Mouse (Mus musculus) CH12.LX (cell line): ENCODE measurements around the gene Ndufaf3. TPM values are rescaled to one million over a fixed set of nuclear protein-coding genes. Genes with fewer than 3 reads are reported as not detected.
A peak's percentile ranks its signal among the peaks of the same experiment; 100 is the strongest.

Source experiments
- DNase-seq: peaks from one replicate; pipeline ENCODE4 v3.0.0-alpha.2; 2013; ENCODE audit errors: extremely low read depth
- H3K27ac ChIP-seq: 2 replicates; pipeline ENCODE4 v1.5.1; 2012; ENCODE audit warnings: low read depth, mild to moderate bottlenecking, control low read depth, moderate library complexity; ENCODE audit not compliant: insufficient read depth
- H3K27me3 ChIP-seq: replicated peaks from 2 replicates; pipeline ENCODE3; 2012; ENCODE audit warnings: inconsistent platforms
- H3K36me3 ChIP-seq, 2 experiments: replicated peaks in 1 of 2; 2 replicates each; pipeline versions ENCODE3 to v1.6.1; 2012; ENCODE audit warnings: inconsistent platforms in 1 of 2, low read length in 1 of 2, mild to moderate bottlenecking in 1 of 2, mixed read lengths in 1 of 2, moderate library complexity in 1 of 2; ENCODE audit not compliant: control insufficient read depth in 1 of 2, insufficient read depth in 1 of 2
- H3K4me1 ChIP-seq, 2 experiments: 2 replicates each; pipeline ENCODE4 v1.6.1; 2012; ENCODE audit warnings: inconsistent platforms in 1 of 2, moderate library complexity in 1 of 2; ENCODE audit not compliant: insufficient read depth in 2 of 2, control insufficient read depth in 1 of 2
- H3K4me2 ChIP-seq: 2 replicates; pipeline ENCODE4 v1.6.1; 2012; ENCODE audit warnings: low read depth, mild to moderate bottlenecking, control low read depth; ENCODE audit not compliant: poor library complexity, insufficient read depth, severe bottlenecking
- H3K4me3 ChIP-seq, 3 experiments: fragments of 150-350 bp in 1 of 3; sonication (generic) in 1 of 3; replicated peaks in 1 of 3; 2 replicates each; pipeline versions ENCODE3 to v1.5.1; 2011 to 2012; ENCODE audit warnings: low read depth in 2 of 3, low read length in 2 of 3, mild to moderate bottlenecking in 2 of 3, moderate library complexity in 2 of 3, control low read depth in 1 of 3, improper control_type of control experiment in 1 of 3, inconsistent platforms in 1 of 3, mixed read lengths in 1 of 3; ENCODE audit not compliant: poor library complexity in 1 of 3
- H3K79me2 ChIP-seq: replicated peaks from 2 replicates; pipeline ENCODE4 v1.6.1; 2012; ENCODE audit warnings: mild to moderate bottlenecking, moderate library complexity; ENCODE audit not compliant: control insufficient read depth, poor library complexity, insufficient read depth, severe bottlenecking; ENCODE audit errors: extremely low read depth
- H3K9ac ChIP-seq: 2 replicates; pipeline ENCODE4 v1.6.1; 2012; ENCODE audit warnings: low read depth, mild to moderate bottlenecking, control low read depth, moderate library complexity; ENCODE audit not compliant: insufficient read depth
- H3K9me3 ChIP-seq: replicated peaks from 2 replicates; pipeline ENCODE3; 2012; ENCODE audit warnings: low read length, inconsistent platforms, mixed read lengths
- BHLHE40 ChIP-seq: IDR thresholded peaks from 2 replicates; pipeline ENCODE4 v1.6.1; 2011; ENCODE audit warnings: mild to moderate bottlenecking, low read depth, low read length, improper control_type of control experiment
- CHD1 ChIP-seq: IDR thresholded peaks from 2 replicates; pipeline ENCODE4 v1.6.1; 2012; ENCODE audit warnings: low read depth, low read length, improper control_type of control experiment, inconsistent platforms
- CHD2 ChIP-seq: IDR thresholded peaks from 2 replicates; pipeline ENCODE4 v1.6.1; 2011; ENCODE audit warnings: low read length, improper control_type of control experiment
- CTCF ChIP-seq, 2 experiments: IDR thresholded peaks in 1 of 2; conservative IDR thresholded peaks in 1 of 2; 2 replicates each; pipeline ENCODE4 v1.5.1; 2011 to 2012; ENCODE audit warnings: low read depth in 2 of 2, low read length in 2 of 2, improper control_type of control experiment in 1 of 2, inconsistent platforms in 1 of 2, mild to moderate bottlenecking in 1 of 2, moderate library complexity in 1 of 2
- E2F4 ChIP-seq: IDR thresholded peaks from 2 replicates; pipeline ENCODE4 v1.6.1; 2011; ENCODE audit warnings: low read depth, low read length, improper control_type of control experiment; ENCODE audit not compliant: insufficient replicate concordance
- ELF1 ChIP-seq: IDR thresholded peaks from 2 replicates; pipeline ENCODE4 v1.6.1; 2014; ENCODE audit warnings: low read depth, mild to moderate bottlenecking, inconsistent platforms, low read length, improper control_type of control experiment
- EP300 ChIP-seq: IDR thresholded peaks from 2 replicates; pipeline ENCODE4 v1.6.1; 2011; ENCODE audit warnings: low read length, improper control_type of control experiment
- ETS1 ChIP-seq: conservative IDR thresholded peaks from 2 replicates; pipeline ENCODE4 v1.6.1; 2012; ENCODE audit warnings: low read depth, mild to moderate bottlenecking, inconsistent platforms, low read length, improper control_type of control experiment, moderate library complexity
- GABPA ChIP-seq: IDR thresholded peaks from 2 replicates; pipeline ENCODE4 v1.6.1; 2012; ENCODE audit warnings: low read depth, low read length, improper control_type of control experiment, inconsistent platforms; ENCODE audit not compliant: insufficient replicate concordance
- HCFC1 ChIP-seq: IDR thresholded peaks from 2 replicates; pipeline ENCODE4 v1.6.1; 2012; ENCODE audit warnings: low read depth, mild to moderate bottlenecking, inconsistent platforms, low read length, improper control_type of control experiment
- IRF4 ChIP-seq: IDR thresholded peaks from 2 replicates; pipeline ENCODE4 v1.6.1; 2014; ENCODE audit warnings: low read depth, mild to moderate bottlenecking, inconsistent platforms, low read length, improper control_type of control experiment
- JUN ChIP-seq: IDR thresholded peaks from 2 replicates; pipeline ENCODE4 v1.6.1; 2011; ENCODE audit warnings: low read depth, mild to moderate bottlenecking, low read length, improper control_type of control experiment, moderate library complexity; ENCODE audit not compliant: insufficient read depth
- JUND ChIP-seq: conservative IDR thresholded peaks from 2 replicates; pipeline ENCODE4 v1.6.1; 2011; ENCODE audit warnings: low read depth, low read length, improper control_type of control experiment
- KAT2A ChIP-seq: IDR thresholded peaks from 2 replicates; pipeline ENCODE4 v1.6.1; 2012; ENCODE audit warnings: low read length, improper control_type of control experiment, inconsistent platforms; ENCODE audit not compliant: insufficient replicate concordance
- MAFK ChIP-seq: IDR thresholded peaks from 2 replicates; pipeline ENCODE4 v1.6.1; 2011; ENCODE audit warnings: low read length, improper control_type of control experiment; ENCODE audit not compliant: insufficient replicate concordance
- MAX ChIP-seq: IDR thresholded peaks from 2 replicates; pipeline ENCODE4 v1.6.1; 2011; ENCODE audit warnings: low read length, improper control_type of control experiment
- MAZ ChIP-seq: IDR thresholded peaks from 2 replicates; pipeline ENCODE4 v1.6.1; 2012; ENCODE audit warnings: low read depth, mild to moderate bottlenecking, inconsistent platforms, low read length, improper control_type of control experiment, moderate library complexity
- MEF2A ChIP-seq: IDR thresholded peaks from 2 replicates; pipeline ENCODE4 v1.6.1; 2014; ENCODE audit warnings: low read depth, mild to moderate bottlenecking, inconsistent platforms, low read length, improper control_type of control experiment, borderline replicate concordance
- MXI1 ChIP-seq: IDR thresholded peaks from 2 replicates; pipeline ENCODE4 v1.6.1; 2011; ENCODE audit warnings: mild to moderate bottlenecking, low read depth, low read length, improper control_type of control experiment
- MYC ChIP-seq: IDR thresholded peaks from 2 replicates; pipeline ENCODE4 v1.6.1; 2011; ENCODE audit warnings: low read depth, mild to moderate bottlenecking, improper control_type of control experiment, low read length
- NELFE ChIP-seq: IDR thresholded peaks from 2 replicates; pipeline ENCODE4 v1.6.1; 2011; ENCODE audit warnings: low read depth, low read length, improper control_type of control experiment
- NRF1 ChIP-seq: IDR thresholded peaks from 2 replicates; pipeline ENCODE4 v1.6.1; 2014; ENCODE audit warnings: low read depth, mild to moderate bottlenecking, inconsistent platforms, low read length, improper control_type of control experiment, moderate library complexity
- PAX5 ChIP-seq: IDR thresholded peaks from 2 replicates; pipeline ENCODE4 v1.6.1; 2012; ENCODE audit warnings: low read length, inconsistent platforms, mixed read lengths
- POLR2A ChIP-seq: IDR thresholded peaks from 2 replicates; pipeline ENCODE4 v1.6.1; 2011; ENCODE audit warnings: low read depth, mild to moderate bottlenecking, improper control_type of control experiment, low read length
- POLR2AphosphoS2 ChIP-seq: IDR thresholded peaks from 2 replicates; pipeline ENCODE4 v1.6.1; 2011; ENCODE audit warnings: low read depth, low read length, improper control_type of control experiment
- RAD21 ChIP-seq: IDR thresholded peaks from 2 replicates; pipeline ENCODE4 v1.6.1; 2011; ENCODE audit warnings: low read depth, mild to moderate bottlenecking, low read length, improper control_type of control experiment, moderate library complexity
- RCOR1 ChIP-seq: conservative IDR thresholded peaks from 2 replicates; pipeline ENCODE4 v1.6.1; 2012; ENCODE audit warnings: low read depth, mild to moderate bottlenecking, inconsistent platforms, low read length, improper control_type of control experiment
- SIN3A ChIP-seq: IDR thresholded peaks from 2 replicates; pipeline ENCODE4 v1.6.1; 2012; ENCODE audit warnings: low read length, improper control_type of control experiment, inconsistent platforms
- SMC3 ChIP-seq: IDR thresholded peaks from 2 replicates; pipeline ENCODE4 v1.6.1; 2011; ENCODE audit warnings: low read depth, low read length, improper control_type of control experiment
- TBP ChIP-seq: conservative IDR thresholded peaks from 2 replicates; pipeline ENCODE4 v1.6.1; 2011; ENCODE audit warnings: low read depth, low read length, improper control_type of control experiment
- TCF12 ChIP-seq: IDR thresholded peaks from 2 replicates; pipeline ENCODE4 v1.6.1; 2014; ENCODE audit warnings: low read depth, mild to moderate bottlenecking, inconsistent platforms, low read length, improper control_type of control experiment
- UBTF ChIP-seq: IDR thresholded peaks from 2 replicates; pipeline ENCODE4 v1.6.1; 2012; ENCODE audit warnings: low read depth, mild to moderate bottlenecking, inconsistent platforms, low read length, improper control_type of control experiment, moderate library complexity
- USF2 ChIP-seq: conservative IDR thresholded peaks from 2 replicates; pipeline ENCODE4 v1.6.1; 2011; ENCODE audit warnings: low read depth, low read length, improper control_type of control experiment
- ZC3H11A ChIP-seq: IDR thresholded peaks from 2 replicates; pipeline ENCODE4 v1.6.1; 2012; ENCODE audit warnings: low read depth, mild to moderate bottlenecking, inconsistent platforms, low read length, improper control_type of control experiment
- ZKSCAN1 ChIP-seq: IDR thresholded peaks from 2 replicates; pipeline ENCODE4 v1.6.1; 2012; ENCODE audit warnings: low read depth, inconsistent platforms, low read length, improper control_type of control experiment, borderline replicate concordance
- ZMIZ1 ChIP-seq: IDR thresholded peaks from 2 replicates; pipeline ENCODE4 v1.6.1; 2012; ENCODE audit warnings: low read depth, mild to moderate bottlenecking, inconsistent platforms, low read length, improper control_type of control experiment
- ZNF384 ChIP-seq: IDR thresholded peaks from 2 replicates; pipeline ENCODE4 v1.6.1; 2012; ENCODE audit warnings: low read depth, low read length, improper control_type of control experiment, inconsistent platforms
- dilution Hi-C: fragments of 300-500 bp; cut with MboI; formaldehyde crosslinking; loops from 2 replicates; pipeline ENCODE4 v1.14.3; 2020; ENCODE audit warnings: low sequenced_read_pairs; ENCODE audit not compliant: extremely low pct_unique_long_range_greater_than_20kb, extremely low pct_ligation_motif_present
- in situ Hi-C: fragments of 300-500 bp; cut with MboI; formaldehyde crosslinking; loops from 3 replicates; pipeline ENCODE4 v1.14.3; 2019; ENCODE audit warnings: low sequenced_read_pairs, low pct_ligation_motif_present, low pct_unique_long_range_greater_than_20kb, mixed read lengths
- polyA plus RNA-seq: library from polyadenylated mRNA; unstranded; fragments of >175 nt; gene quantifications from 2 replicates; pipeline ENCODE4 v1.2.1, GENCODE M21; 2012; ENCODE audit warnings: low read depth; ENCODE audit not compliant: insufficient read length
- total RNA-seq, 2 experiments: library from RNA; depleted of rRNA; stranded (reverse); fragments of 300-350 nt in 1 of 2; fragments of >200 nt in 1 of 2; gene quantifications; 2 replicates each; pipeline ENCODE4 v1.2.3; 2012 to 2014

Gene Ndufaf3
- total RNA-seq (2012; rRNA removed) (24.6 and 25.7 TPM in 2 replicates), total RNA-seq (2014; rRNA removed) (15.3 and 15.7 TPM in 2 replicates), polyA plus RNA-seq (27.2 and 30.7 TPM in 2 replicates)

- dilution Hi-C loops (no loop called here), in situ Hi-C loops (no loop called here)
- peaks cover 7% of the 10 kb centered on the region for H3K79me2 ChIP-seq
- H3K27ac ChIP-seq = peak within 1 kb of the TSS; percentile 95
- H3K27me3 ChIP-seq = no peaks in the 10 kb centered on the region
- H3K9me3 ChIP-seq = no peaks in the 10 kb centered on the region
- peak within 1 kb of the TSS; percentile 81 for H3K4me2 ChIP-seq
- peak within 1 kb of the TSS; percentile 87 for H3K9ac ChIP-seq
- peak; percentile 96 for DNase-seq
- peaks cover 46 to 54% of the 10 kb centered on the region in 2 experiments for H3K36me3 ChIP-seq
- peaks cover 11 to 44% of the 10 kb centered on the region in 2 experiments for H3K4me1 ChIP-seq
- peak within 1 kb of the TSS; percentile 73 to 90 (median 89) for H3K4me3 ChIP-seq
- TF ChIP-seq RCOR1 (peak; percentile 46; the same call in 1 of the 2 replicates), NELFE (peak; percentile 100), CHD2 (peak; percentile 43; the same call in 1 of the 2 replicates), E2F4 (no peak), MEF2A (peak; percentile 59; the same call in 1 of the 2 replicates), KAT2A (peak; percentile 68; the same call in 1 of the 2 replicates), ZNF384 (no peak), TBP (peak; percentile 97), EP300 (no peak; the same call in 1 of the 2 replicates), SIN3A (peak; percentile 91), MAZ (peak; percentile 65), IRF4 (peak; percentile 64), ZMIZ1 (peak; percentile 99), ETS1 (peak; percentile 20; the same call in 1 of the 2 replicates), BHLHE40 (no peak), MYC (peak; percentile 72), JUN (no peak; the same call in 1 of the 2 replicates), PAX5 (no peak), POLR2AphosphoS2 (peak; percentile 87; the same call in 1 of the 2 replicates), SMC3 (no peak), MAX (peak; percentile 75), MXI1 (peak; percentile 85), MAFK (no peak), TCF12 (peak; percentile 85), POLR2A (peak; percentile 100), UBTF (no peak), RAD21 (no peak), USF2 (no peak), ELF1 (peak; percentile 59), GABPA (peak; percentile 85), HCFC1 (peak; percentile 77), CHD1 (peak; percentile 37; the same call in 1 of the 2 replicates), CTCF (conservative IDR thresholded peaks at IDR 0.05 in 1 of 2, IDR thresholded peaks at IDR 0.05 in 1 of 2; ENCODE audit: low read depth in 2 of 2, low read length in 2 of 2) (peak; percentile 45 to 82; a peak in 3 of 4 replicates), JUND (no peak), ZC3H11A (no peak), ZKSCAN1 (no peak), NRF1 (peak; percentile 69)
These were observed at the start of gene Ndufaf3 for GRCm38 (mm10) chr9:108566815-108567776. TSS of gene Ndufaf3 (minus strand) at chr9:108567434.
